Mouse (Mus musculus) embryonic facial prominence, embryonic 10.5 days (tissue): ENCODE measurements around the gene Txlnb. TPM values are rescaled to one million over a fixed set of nuclear protein-coding genes. Genes with fewer than 3 reads are reported as not detected.
"Not testable (repeated sequence)": the region's sequence is repeated elsewhere in the genome, so short reads cannot be mapped to it uniquely, and the experiment has no call there.

ENCODE experiments used
- DNase-seq: peaks from one replicate; pipeline ENCODE4 v3.0.0-alpha.2; 2017; ENCODE audit warnings: low spot score
- H3K27ac ChIP-seq: fragments of 300-500 bp; sonication (generic); replicated peaks from 2 replicates; pipeline ENCODE4 v1.5.1; 2016; ENCODE audit warnings: mild to moderate bottlenecking
- H3K27me3 ChIP-seq: fragments of 300-500 bp; sonication (generic); replicated peaks from 2 replicates; pipeline ENCODE4 v1.6.1; 2016; ENCODE audit warnings: low read depth, mild to moderate bottlenecking; ENCODE audit not compliant: poor library complexity, severe bottlenecking
- H3K36me3 ChIP-seq: fragments of 300-500 bp; sonication (generic); replicated peaks from 2 replicates; pipeline ENCODE4 v1.6.1; 2016; ENCODE audit warnings: mild to moderate bottlenecking, moderate library complexity
- H3K4me1 ChIP-seq: fragments of 300-500 bp; sonication (generic); 2 replicates; pipeline ENCODE4 v1.6.1; 2016
- H3K4me3 ChIP-seq: fragments of 300-500 bp; sonication (generic); 2 replicates; pipeline ENCODE4 v1.5.1; 2016; ENCODE audit warnings: mild to moderate bottlenecking, moderate library complexity
- H3K9me3 ChIP-seq: fragments of 300-500 bp; sonication (generic); 2 replicates; pipeline ENCODE4 v1.6.1; 2016; ENCODE audit warnings: mild to moderate bottlenecking
- WGBS: fragments of 180-500 bp; shearing (Covaris S2); methylation state at CpG from one replicate; pipeline ENCODE4 v1.1.7; 2016; 5-methylcytosine and 5-hydroxymethylcytosine counted together
- polyA plus RNA-seq: library from polyadenylated mRNA; unstranded; fragments of >200 nt; fragmentation: Nextera tagmentation; extraction: Ambion mirVana; gene quantifications from 2 replicates; pipeline ENCODE4 v1.2.1, GENCODE M21; 2016

Gene Txlnb
- 0.98 and 1.6 TPM in 2 replicates for polyA plus RNA-seq

DNA sequence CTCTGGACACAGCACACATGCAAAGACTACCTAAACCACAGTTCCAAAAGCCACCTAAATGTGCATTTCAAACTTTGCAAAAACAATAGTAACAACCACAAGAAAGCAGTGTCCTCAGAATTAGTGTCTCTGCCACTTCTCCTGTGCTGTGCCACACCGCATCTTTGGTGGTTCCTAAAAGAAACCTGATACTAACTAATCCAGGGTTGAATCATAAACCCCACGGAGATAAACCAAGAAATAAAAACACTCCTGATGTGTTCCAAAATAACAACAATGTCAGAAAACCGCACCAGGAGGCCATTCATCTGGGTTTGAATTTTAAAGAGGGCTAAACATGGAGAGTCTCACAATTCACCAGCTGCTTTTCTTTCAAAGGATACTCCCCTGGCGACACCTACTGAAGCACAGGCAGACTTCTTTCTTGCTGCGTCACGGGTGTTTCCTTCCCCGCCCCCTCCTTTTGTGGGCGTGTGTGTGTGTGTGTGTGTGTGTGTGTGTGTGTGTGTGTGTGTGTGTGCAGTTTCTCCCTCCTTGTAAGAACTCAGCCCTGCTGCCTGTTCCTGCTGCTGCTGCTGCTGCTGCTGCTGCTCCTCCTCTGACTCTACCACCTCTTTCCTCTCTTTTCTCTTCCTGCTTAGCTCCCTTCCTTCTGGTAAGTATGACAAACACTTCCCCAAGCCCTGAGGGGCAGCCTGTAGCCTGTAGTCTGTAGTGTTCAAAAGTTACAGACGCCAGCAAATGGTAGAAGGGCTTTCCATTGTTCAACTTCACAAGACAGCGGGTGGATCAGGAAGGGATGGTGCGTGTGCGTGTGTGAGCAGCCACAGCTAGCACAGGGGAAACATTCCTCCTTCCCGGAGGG is at the start of gene Txlnb:
Txlnb (plus strand) TSS at position 460 of the 865 bp plus-strand sequence.
- Histone ChIP-seq H3K4me3 (peak within 1 kb of the TSS; percentile 44), H3K9me3 (no peaks in the 10 kb centered on the region), H3K27ac (peak within 1 kb of the TSS; percentile 87), H3K4me1 (peaks cover 25% of the 10 kb centered on the region), H3K27me3 (no peaks in the 10 kb centered on the region), H3K36me3 (no peaks in the 10 kb centered on the region)
- 13% methylated on average over 13 of the region's 13 CpGs for WGBS
- peak; percentile 82 for DNase-seq

DNA sequence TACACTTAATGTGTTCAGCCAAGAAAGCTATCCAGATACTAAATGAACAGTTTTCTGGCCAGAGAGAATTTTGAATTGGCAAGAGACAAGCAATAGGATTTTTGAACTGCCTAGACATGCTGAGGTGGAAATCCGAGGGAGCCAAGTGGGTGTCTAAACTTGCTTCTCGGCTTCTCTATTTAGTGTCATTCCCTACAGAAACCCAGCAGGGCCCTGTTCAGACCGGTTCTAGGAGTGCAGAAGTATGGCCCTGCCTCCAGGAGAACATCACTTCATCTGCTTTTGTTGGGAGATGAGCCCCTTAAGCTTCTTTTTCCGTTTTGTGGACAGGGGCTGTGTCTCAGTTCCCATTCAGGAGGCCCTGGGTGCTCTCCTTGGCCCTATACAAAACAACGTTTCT is 43.5 kb upstream of the Txlnb start:
- no peak overlapping the region for H3K4me3 ChIP-seq
- peaks cover 5% of the 10 kb centered on the region; the same call in 1 of the 2 replicates for H3K9me3 ChIP-seq
- no peaks in the 10 kb centered on the region for H3K4me1 ChIP-seq
- H3K36me3 ChIP-seq = no peaks in the 10 kb centered on the region
- WGBS = 79% methylated on average over 5 of the region's 5 CpGs
- DNase-seq = no peak
- H3K27ac ChIP-seq = no peak overlapping the region
- no peaks in the 10 kb centered on the region for H3K27me3 ChIP-seq

DNA sequence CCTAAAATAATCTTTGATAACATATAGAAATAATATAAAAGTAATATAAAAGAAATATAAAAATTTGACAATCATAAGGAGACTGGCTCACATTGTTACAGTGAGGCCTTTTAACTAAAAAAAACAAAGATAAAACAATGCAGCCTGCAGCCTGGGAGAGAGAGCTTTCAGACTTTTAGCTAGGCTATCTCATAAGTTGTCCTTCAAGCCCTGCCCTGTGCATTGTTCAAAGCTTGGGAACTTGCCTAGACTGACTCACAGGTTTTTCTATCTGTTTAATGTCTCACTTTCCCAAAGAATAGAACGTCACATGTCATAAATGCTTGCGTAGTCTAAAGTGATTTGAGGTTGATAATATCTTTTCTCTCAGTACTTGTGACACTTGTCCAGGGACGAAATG is 36.3 kb upstream of the Txlnb start:
- Histone ChIP-seq H3K27ac (no peak overlapping the region), H3K9me3 (peaks cover 5% of the 10 kb centered on the region; the same call in 1 of the 2 replicates), H3K4me1 (no peaks in the 10 kb centered on the region), H3K27me3 (no peaks in the 10 kb centered on the region), H3K4me3 (no peak overlapping the region), H3K36me3 (no peaks in the 10 kb centered on the region)
- WGBS = 90% methylated on average over 3 of the region's 3 CpGs
- no peak for DNase-seq

DNA sequence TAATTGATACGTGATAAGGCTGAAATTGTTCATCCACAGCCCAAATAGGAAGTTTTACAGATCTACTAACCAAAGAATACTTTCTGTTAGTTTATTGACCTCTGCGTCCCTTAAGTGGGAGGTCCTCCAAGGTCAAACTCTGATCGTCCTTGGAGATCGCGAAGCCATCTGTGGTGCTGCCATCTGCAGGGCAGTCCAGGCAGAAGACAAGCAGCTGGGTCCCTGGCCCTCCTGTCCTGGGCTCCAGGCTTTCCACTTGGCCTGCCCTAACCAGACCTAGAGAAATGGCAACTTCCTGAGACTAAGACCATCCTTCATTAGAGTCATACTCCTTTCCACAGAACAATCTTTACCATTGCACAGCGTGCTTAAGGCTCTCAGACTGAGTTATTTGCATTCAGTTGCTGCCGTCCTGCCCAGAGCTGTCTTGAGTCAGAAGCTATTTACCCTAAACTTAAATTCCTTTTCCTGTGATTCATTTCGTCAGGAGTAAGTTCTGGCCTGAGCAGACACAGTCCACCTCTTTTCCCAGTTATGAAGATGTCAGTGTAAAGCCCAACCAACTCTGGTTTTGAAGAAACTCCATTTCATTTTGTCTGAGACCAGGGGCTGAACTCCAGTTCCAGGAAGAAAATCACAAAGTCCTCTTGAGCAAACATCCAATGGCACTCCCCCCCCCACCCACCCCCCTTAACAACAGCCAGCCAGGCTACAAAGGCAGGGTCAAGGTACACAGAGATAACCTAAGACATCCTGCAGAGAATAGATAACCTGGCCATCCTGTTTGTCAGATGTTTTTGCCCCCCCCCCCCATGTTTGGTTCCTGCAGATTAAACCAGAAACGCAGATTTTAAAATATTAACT is 35.0 kb upstream of the Txlnb start:
- Histone ChIP-seq H3K27me3 (no peaks in the 10 kb centered on the region), H3K4me1 (no peaks in the 10 kb centered on the region), H3K36me3 (no peaks in the 10 kb centered on the region), H3K4me3 (no peak overlapping the region), H3K9me3 (peaks cover under 1% of the 10 kb centered on the region; the same call in 1 of the 2 replicates), H3K27ac (no peak overlapping the region; the same call in 1 of the 2 replicates)
- no peak for DNase-seq
- WGBS = 71% methylated on average over 9 of the region's 9 CpGs

DNA sequence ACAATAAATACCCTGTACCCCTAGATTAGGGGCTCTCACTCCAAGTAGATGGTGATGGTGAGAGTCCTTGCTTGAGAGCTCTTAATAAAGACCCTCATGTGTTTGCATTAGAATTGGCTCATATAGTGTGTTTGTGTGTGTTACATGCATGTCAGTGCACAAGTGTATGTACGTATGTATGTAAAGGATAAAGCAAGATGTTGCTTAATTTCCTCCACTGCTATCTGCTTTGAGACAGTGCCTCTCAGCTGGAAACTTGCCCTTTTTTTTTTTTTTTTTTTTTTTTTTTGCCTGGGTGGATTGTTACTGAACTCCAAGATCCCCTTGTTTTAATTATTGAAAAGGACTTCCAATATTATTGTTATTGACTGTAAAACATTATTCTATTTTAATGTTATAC is 34.4 kb upstream of the Txlnb start:
- Histone ChIP-seq H3K36me3 (no peaks in the 10 kb centered on the region), H3K27me3 (no peaks in the 10 kb centered on the region), H3K4me3 (no peak overlapping the region), H3K4me1 (no peaks in the 10 kb centered on the region), H3K9me3 (no peaks in the 10 kb centered on the region), H3K27ac (no peak overlapping the region)
- WGBS = 96% methylated on average over 1 of the region's 1 CpGs
- DNase-seq = no peak

- Histone ChIP-seq H3K36me3 (no peaks in the 10 kb centered on the region), H3K4me3 (no peak overlapping the region), H3K27ac (no peak overlapping the region), H3K27me3 (no peaks in the 10 kb centered on the region), H3K4me1 (no peaks in the 10 kb centered on the region), H3K9me3 (no peaks in the 10 kb centered on the region)
- no peak for DNase-seq
- WGBS = 95% methylated on average over 8 of the region's 8 CpGs
These were observed 33.1 kb upstream of the Txlnb start for GRCm38 (mm10) chr10:17762946-17763345.

DNA sequence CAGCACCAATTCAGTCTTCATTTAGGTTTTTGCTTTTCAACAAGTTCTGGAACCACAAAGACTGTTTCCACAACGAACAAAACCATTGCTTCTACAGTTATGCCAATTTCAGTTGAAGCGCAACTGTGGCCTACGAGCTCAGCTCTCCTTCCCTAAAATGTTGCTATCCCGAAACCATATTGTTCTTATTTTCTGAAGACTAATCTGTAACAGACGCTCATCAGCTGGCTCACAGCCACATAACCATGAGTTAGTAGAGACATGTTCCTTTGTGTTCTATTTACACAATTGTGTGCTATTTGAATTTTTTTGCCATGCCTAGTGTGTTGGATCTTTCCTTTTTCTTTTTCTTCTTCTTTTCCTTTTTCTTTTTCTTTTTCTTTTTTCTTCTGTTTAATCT is 26.2 kb upstream of the Txlnb start:
- Histone ChIP-seq H3K27ac (peak overlapping the region; percentile 35; the same call in 1 of the 2 replicates), H3K4me1 (peaks cover 6% of the 10 kb centered on the region), H3K9me3 (no peaks in the 10 kb centered on the region), H3K36me3 (no peaks in the 10 kb centered on the region), H3K4me3 (no peak overlapping the region), H3K27me3 (no peaks in the 10 kb centered on the region)
- peak; percentile 18 for DNase-seq
- WGBS = 61% methylated on average over 5 of the region's 5 CpGs

DNA sequence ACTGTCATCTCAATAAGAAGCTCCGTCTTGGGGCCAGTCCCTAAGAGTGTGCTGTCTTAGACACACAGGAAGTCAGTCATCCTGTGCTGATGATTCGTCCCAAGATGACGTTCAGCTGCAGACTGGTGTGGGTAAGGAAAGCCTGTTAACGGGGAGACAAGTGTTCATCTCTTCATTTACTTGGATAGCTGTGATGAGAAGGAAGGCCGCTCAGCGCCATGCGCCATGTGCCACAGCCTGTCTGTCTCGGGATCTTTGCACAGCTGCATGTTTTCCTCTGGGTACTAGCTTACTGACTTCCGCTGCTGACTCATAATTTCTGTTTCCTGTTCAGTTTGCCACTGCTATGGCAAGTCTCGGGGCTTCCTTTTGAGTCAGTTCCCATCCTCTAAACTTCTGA is 23.7 kb upstream of the Txlnb start:
- H3K4me3 ChIP-seq = no peak overlapping the region
- H3K36me3 ChIP-seq = no peaks in the 10 kb centered on the region
- 85% methylated on average over 10 of the region's 10 CpGs for WGBS
- no peaks in the 10 kb centered on the region for H3K9me3 ChIP-seq
- no peak overlapping the region for H3K27ac ChIP-seq
- H3K27me3 ChIP-seq = no peaks in the 10 kb centered on the region
- peaks cover 6% of the 10 kb centered on the region for H3K4me1 ChIP-seq
- DNase-seq = no peak

DNA sequence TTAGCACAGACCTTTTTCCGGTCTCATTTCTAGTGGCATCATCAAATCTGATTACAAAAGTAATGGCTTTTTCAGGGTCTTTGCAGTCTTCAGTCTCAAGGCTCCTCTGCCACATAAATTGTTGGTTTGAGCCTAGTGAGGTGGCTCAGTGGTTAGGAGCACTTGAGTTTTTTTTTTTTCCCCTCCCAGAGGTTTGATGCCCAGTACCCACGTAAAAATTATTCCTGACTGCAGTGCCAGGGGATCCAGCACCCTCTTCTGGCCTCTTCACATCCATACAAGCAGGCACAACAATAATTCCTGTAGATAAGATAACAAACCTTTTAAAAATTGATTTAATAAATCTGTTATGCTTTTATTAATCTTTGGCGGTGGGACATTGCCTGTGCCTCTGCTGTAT is 21.7 kb upstream of the Txlnb start:
- WGBS = 85% methylated on average over 3 of the region's 3 CpGs
- H3K4me3 ChIP-seq = no peak overlapping the region
- no peaks in the 10 kb centered on the region for H3K9me3 ChIP-seq
- peaks cover 6% of the 10 kb centered on the region for H3K4me1 ChIP-seq
- no peak overlapping the region for H3K27ac ChIP-seq
- H3K27me3 ChIP-seq = no peaks in the 10 kb centered on the region
- DNase-seq = no peak
- H3K36me3 ChIP-seq = no peaks in the 10 kb centered on the region

DNA sequence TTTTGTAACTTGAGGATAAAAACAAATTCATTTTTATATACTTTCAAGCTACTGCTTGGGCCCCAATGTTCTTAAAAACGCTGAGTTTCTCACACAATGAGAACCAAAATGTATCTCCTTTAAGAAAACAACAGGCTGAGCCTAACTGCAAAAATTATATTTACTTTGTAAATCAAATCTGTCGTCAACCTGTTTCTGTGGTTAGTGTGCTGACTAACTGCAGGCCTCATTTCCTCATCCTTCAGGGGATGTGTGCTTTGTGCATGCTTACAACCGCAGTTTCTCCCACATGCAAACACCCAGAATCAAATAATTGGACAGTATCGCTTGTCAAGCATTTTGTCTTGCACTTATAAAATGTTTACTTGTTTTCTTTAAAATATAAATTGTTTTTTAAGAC is 20.9 kb upstream of the Txlnb start:
- no peaks in the 10 kb centered on the region for H3K36me3 ChIP-seq
- 69% methylated on average over 4 of the region's 4 CpGs for WGBS
- no peak overlapping the region for H3K4me3 ChIP-seq
- H3K9me3 ChIP-seq = no peaks in the 10 kb centered on the region
- H3K27me3 ChIP-seq = no peaks in the 10 kb centered on the region
- H3K4me1 ChIP-seq = peaks cover 3% of the 10 kb centered on the region; the same call in 1 of the 2 replicates
- no peak overlapping the region for H3K27ac ChIP-seq
- no peak for DNase-seq

GRCm38 (mm10) chr10:17776684-17777083 is 19.3 kb upstream of the Txlnb start:
- not testable (repeated sequence) for H3K36me3 ChIP-seq, H3K9me3 ChIP-seq, H3K27me3 ChIP-seq, H3K27ac ChIP-seq, H3K4me1 ChIP-seq, DNase-seq, H3K4me3 ChIP-seq
- 79% methylated on average over 4 of the region's 4 CpGs for WGBS

DNA sequence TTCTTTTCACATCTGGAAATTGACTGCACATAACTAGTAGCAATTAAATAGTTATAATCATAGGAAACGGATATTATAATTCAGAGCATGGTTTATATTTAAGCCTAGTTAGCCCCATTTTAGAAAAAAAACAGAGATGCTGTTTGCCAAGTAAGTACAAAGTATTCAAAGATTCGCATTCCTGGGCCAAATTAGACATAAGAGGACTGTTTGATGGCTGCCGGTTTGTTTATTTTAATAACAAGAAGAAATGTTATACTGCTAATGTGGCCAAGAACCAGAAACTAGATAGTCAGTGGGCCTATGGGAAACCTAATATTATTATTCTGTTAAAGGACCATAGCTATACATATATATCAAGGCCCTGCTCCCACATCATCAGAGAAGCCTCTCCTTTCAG is 9.3 kb upstream of the Txlnb start:
- no peak overlapping the region for H3K4me3 ChIP-seq
- DNase-seq = no peak
- 66% methylated on average over 3 of the region's 3 CpGs for WGBS
- H3K27ac ChIP-seq = no peak overlapping the region
- H3K27me3 ChIP-seq = no peaks in the 10 kb centered on the region
- no peaks in the 10 kb centered on the region for H3K36me3 ChIP-seq
- H3K9me3 ChIP-seq = no peaks in the 10 kb centered on the region
- H3K4me1 ChIP-seq = no peaks in the 10 kb centered on the region; the same call in 1 of the 2 replicates
